Mouse (Mus musculus): ENCODE results near the gene Sephs1. TPM values are rescaled to one million over a fixed set of nuclear protein-coding genes. Genes with fewer than 3 reads are reported as not detected.

The Sephs1 gene
- polyA plus RNA-seq, 2 experiments = 75.7 to 91.1 TPM

DNA sequence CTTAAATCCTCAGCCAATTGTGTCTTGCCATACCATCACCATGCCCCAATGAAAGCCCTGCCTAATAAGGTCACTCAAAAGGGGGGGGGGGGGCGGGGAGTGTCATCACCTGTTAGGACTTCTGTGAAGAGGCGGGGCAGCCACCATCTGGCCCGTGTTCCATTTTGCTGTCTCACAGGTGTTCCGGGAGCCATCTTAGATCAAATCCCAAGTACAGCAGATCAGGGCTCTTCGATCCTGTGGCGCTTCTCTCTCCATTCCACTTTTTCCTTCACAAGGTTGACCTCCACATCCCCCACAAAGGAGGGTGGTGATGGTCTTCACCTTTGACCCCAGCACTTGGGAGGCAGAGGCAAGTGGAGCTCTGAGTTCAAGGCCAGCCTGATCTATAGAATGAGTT lies 34.7 kb downstream of the Sephs1 start:
- Histone ChIP-seq H3K9me3 (ENCODE audit: control insufficient read depth, low read length) (0 out of 2 replicates have a peak, but pooled peaks cover 4% of the 10 kb centered on the region), H3K9ac (ENCODE audit: low read depth, low read length, severe bottlenecking) (no peak overlapping the region), H3K4me3 (replicated peaks; ENCODE audit: low read length) (no peak overlapping the region), H3K4me2 (replicated peaks; ENCODE audit: low read depth, low read length, severe bottlenecking) (no peak overlapping the region), H3K4me1 (ENCODE audit: control insufficient read depth, insufficient read depth, low read length) (peaks cover 16% of the 10 kb centered on the region; the same call in 1 of the 2 replicates), H3K36me3 (ENCODE audit: control insufficient read depth, insufficient read depth, low read length) (no peaks in the 10 kb centered on the region), H3K27me3 (ENCODE audit: control insufficient read depth, insufficient read depth, low read length) (no peaks in the 10 kb centered on the region), H3K27ac (replicated peaks; ENCODE audit: low read depth, low read length) (no peak overlapping the region)
- WGBS = 76% methylated on average over 5 of the region's 6 CpGs
- no peak for ATAC-seq (ENCODE audit: low FRiP score, low read depth)
- no peak for TF ChIP-seq POLR2A (IDR thresholded peaks at IDR 0.05; ENCODE audit: borderline replicate concordance, extremely low read depth, insufficient read depth, insufficient read length)
- no peak for DNase-seq (ENCODE audit: low spot score)

DNA sequence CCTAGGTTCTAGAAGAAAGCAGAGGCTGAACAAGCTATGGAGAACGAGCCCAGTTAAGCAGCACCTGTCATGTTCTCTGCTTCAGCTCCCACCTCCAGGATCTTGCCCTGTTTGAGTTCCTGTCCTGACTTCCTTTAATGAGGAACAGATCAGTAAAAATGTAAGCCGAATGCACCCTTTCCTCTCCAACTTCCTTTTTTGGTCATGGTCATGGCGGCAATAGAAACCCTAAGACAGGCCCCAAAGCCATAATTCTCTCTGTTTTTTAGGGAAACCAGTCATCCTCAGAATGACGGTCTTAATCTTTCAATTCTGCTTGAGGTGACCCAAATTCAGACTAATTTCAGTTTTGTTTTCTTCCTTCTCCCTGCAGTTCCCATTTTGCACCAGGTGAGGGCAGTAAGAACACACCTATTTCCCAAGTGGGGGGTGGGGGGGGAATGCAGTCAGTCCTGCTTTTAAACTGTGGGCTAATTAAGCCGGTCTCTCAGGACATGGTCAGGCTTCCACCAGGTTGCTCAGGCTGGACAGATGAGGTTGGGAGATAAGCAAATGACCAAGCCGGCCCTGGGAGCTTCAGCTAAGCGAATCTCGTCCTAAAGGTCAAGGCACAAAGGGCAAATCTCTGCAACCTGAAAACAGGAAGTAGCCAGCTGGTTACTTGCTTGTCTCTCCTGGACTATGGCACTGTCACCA lies 36.1 kb downstream of the Sephs1 start:
- Histone ChIP-seq H3K27me3 (ENCODE audit: control insufficient read depth, insufficient read depth, low read length) (no peaks in the 10 kb centered on the region), H3K9ac (ENCODE audit: low read depth, low read length, severe bottlenecking) (no peak overlapping the region), H3K36me3 (ENCODE audit: control insufficient read depth, insufficient read depth, low read length) (no peaks in the 10 kb centered on the region), H3K27ac (replicated peaks; ENCODE audit: low read depth, low read length) (no peak overlapping the region), H3K4me1 (ENCODE audit: control insufficient read depth, insufficient read depth, low read length) (peaks cover 16% of the 10 kb centered on the region; the same call in 1 of the 2 replicates), H3K4me2 (replicated peaks; ENCODE audit: low read depth, low read length, severe bottlenecking) (peak overlapping the region; percentile 36), H3K4me3 (replicated peaks; ENCODE audit: low read length) (no peak overlapping the region), H3K9me3 (ENCODE audit: control insufficient read depth, low read length) (0 out of 2 replicates have a peak, but pooled peaks cover under 1% of the 10 kb centered on the region)
- DNase-seq (ENCODE audit: low spot score) (peak; percentile 30), ATAC-seq (ENCODE audit: low FRiP score, low read depth) (no peak)
- no peak for TF ChIP-seq POLR2A (IDR thresholded peaks at IDR 0.05; ENCODE audit: borderline replicate concordance, extremely low read depth, insufficient read depth, insufficient read length)
- WGBS = 9% methylated on average over 8 of the region's 8 CpGs

DNA sequence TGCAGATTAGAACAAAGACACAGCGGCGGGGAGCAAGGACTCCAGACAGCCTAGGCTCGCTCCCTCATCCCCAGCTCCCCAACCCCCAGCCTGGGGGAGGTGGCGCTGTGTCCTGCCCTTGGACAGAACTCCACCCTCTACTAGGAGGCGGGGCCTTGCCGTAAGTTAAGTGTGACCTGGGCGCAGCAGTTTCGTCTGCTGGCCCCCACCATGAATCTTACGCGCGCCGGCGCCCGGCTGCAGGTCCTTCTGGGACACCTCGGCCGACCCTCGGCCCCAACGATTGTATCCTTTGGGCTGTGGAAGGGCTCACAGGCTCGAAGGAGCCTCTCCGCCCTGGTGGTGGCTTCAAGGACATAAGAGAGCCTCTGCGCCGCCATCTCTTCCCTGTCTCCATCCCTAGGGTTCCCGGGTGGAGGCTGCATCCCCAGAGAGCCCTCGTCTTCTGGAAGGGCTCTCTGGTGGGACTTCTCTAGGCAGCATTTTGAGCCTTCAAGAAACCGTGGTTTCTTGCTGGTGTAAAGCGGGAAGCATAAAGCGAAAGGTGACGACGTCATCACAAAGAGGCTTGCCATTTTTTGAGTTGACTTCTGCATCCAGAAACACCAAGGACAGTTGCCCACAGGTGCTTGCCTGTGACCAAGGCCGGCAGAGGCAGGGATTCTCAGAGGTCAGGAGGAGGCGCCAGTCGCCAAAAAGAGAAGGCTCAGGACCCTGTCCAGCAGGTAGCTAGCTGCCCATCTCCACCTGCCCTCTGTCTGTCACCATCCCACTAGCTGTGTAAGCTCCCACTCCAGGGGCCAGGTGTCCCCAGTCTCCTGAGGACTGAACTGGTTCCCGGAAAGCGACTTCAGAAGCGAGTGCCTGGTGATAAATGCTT lies 37.7 kb downstream of the Sephs1 start, which contains the start of gene Phyh:
TSS of gene Phyh (plus strand) at position 160 of the 880 bp plus-strand sequence.
- H3K27ac ChIP-seq (replicated peaks; ENCODE audit: low read depth, low read length) = peak within 1 kb of the TSS; percentile 5; the same call in 1 of the 2 replicates
- H3K27me3 ChIP-seq (ENCODE audit: control insufficient read depth, insufficient read depth, low read length) = no peaks in the 10 kb centered on the region
- peak; percentile 82 for DNase-seq (ENCODE audit: low spot score)
- peaks cover 16% of the 10 kb centered on the region; the same call in 1 of the 2 replicates for H3K4me1 ChIP-seq (ENCODE audit: control insufficient read depth, insufficient read depth, low read length)
- peak within 1 kb of the TSS; percentile 66 for H3K4me3 ChIP-seq (replicated peaks; ENCODE audit: low read length)
- 6% methylated on average over 34 of the region's 35 CpGs for WGBS
- peak within 1 kb of the TSS; percentile 83 for H3K9ac ChIP-seq (ENCODE audit: low read depth, low read length, severe bottlenecking)
- peak within 1 kb of the TSS; percentile 73 for H3K4me2 ChIP-seq (replicated peaks; ENCODE audit: low read depth, low read length, severe bottlenecking)
- peaks cover 5% of the 10 kb centered on the region; the same call in 1 of the 2 replicates for H3K36me3 ChIP-seq (ENCODE audit: control insufficient read depth, insufficient read depth, low read length)
- TF ChIP-seq POLR2A (IDR thresholded peaks at IDR 0.05; ENCODE audit: borderline replicate concordance, extremely low read depth, insufficient read depth, insufficient read length) = peak; percentile 78; the same call in 1 of the 2 replicates
- no peaks in the 10 kb centered on the region for H3K9me3 ChIP-seq (ENCODE audit: control insufficient read depth, low read length)
- peak; percentile 95 for ATAC-seq (ENCODE audit: low FRiP score, low read depth)

DNA sequence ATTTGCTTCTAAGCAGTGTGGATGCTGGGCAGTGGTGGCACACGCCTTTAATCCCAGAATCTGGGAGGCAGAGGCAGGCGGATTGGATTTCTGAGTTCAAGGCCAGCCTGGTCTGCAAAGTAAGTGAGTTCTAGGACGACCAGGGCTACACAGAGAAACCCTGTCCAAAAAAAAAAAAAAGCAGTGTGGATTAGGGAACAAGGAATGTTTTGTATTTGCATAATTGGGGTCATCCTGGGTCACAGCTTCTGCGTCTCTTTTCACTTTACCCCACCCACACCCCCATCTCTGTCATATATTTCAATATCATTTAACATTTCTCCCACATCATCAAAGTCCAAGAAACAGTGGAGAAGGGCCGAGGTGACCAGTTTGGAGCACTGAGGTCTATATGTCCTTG lies 39.7 kb downstream of the Sephs1 start:
- WGBS = 78% methylated on average over 5 of the region's 5 CpGs
- peaks cover 16% of the 10 kb centered on the region; the same call in 1 of the 2 replicates for H3K4me1 ChIP-seq (ENCODE audit: control insufficient read depth, insufficient read depth, low read length)
- H3K27me3 ChIP-seq (ENCODE audit: control insufficient read depth, insufficient read depth, low read length) = no peaks in the 10 kb centered on the region
- no peak overlapping the region for H3K9ac ChIP-seq (ENCODE audit: low read depth, low read length, severe bottlenecking)
- H3K4me2 ChIP-seq (replicated peaks; ENCODE audit: low read depth, low read length, severe bottlenecking) = no peak overlapping the region
- DNase-seq (ENCODE audit: low spot score) (no peak), ATAC-seq (ENCODE audit: low FRiP score, low read depth) (no peak)
- TF ChIP-seq POLR2A (IDR thresholded peaks at IDR 0.05; ENCODE audit: borderline replicate concordance, extremely low read depth, insufficient read depth, insufficient read length) = no peak
- no peaks in the 10 kb centered on the region for H3K9me3 ChIP-seq (ENCODE audit: control insufficient read depth, low read length)
- H3K4me3 ChIP-seq (replicated peaks; ENCODE audit: low read length) = no peak overlapping the region
- no peak overlapping the region for H3K27ac ChIP-seq (replicated peaks; ENCODE audit: low read depth, low read length)
- peaks cover 5% of the 10 kb centered on the region; the same call in 1 of the 2 replicates for H3K36me3 ChIP-seq (ENCODE audit: control insufficient read depth, insufficient read depth, low read length)

Measured in limb, embryonic 14.5 days (tissue).